Mouse (Mus musculus) testis, postnatal 10 days (tissue): Measurements from ENCODE around the gene Exog.
A peak's percentile ranks its signal among the peaks of the same experiment; 100 is the strongest.

ENCODE experiments used
- DNase-seq: peaks from one replicate; pipeline ENCODE4 v3.0.0; 2021; ENCODE audit warnings: low spot score

Exog gene

GRCm38 (mm10) chr9:119460410-119460809, 15.7 kb downstream of the Exog start:
- peak; percentile 76 for DNase-seq

DNA sequence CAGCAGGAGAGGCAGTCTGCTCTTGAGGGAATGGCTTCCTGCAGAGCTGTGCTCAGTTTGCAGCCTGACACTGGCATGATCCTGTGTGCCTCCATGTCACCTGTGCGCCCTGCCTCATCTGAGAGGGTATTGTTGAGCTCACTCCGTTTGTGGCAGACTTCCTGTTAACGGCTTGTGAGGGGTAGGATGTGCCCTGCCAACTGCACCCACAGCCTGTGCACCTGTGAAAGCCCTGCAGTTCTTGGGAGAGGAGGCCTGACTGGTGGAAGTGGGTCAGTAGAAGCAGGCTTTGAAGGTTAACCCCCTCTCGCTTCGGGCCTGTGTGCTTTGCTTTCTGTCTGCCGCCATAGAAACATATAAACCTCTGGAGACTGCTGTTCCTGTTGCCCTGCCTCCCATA, 20.3 kb downstream of the Exog start:
- no peak for DNase-seq

DNA sequence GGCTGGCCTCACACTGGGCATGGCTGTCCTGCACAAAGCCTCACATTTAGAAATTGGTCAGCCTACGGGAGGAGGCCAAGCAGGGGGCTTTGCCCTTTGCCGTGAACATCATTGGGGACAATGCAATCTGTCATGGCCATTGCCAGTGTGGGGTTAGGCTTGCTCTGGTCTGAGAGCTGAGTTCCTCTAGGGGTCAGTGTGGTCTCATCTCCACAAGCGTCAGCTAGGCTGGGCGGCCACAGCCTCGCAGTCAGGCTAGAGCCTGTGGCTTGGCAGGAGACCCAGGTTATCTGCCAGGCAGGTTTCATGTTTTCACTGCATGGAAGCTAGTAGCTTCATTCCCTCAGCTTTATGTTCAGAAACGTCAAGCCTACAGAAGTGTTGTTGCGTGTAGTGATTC, 20.9 kb downstream of the Exog start:
- no peak for DNase-seq

DNA sequence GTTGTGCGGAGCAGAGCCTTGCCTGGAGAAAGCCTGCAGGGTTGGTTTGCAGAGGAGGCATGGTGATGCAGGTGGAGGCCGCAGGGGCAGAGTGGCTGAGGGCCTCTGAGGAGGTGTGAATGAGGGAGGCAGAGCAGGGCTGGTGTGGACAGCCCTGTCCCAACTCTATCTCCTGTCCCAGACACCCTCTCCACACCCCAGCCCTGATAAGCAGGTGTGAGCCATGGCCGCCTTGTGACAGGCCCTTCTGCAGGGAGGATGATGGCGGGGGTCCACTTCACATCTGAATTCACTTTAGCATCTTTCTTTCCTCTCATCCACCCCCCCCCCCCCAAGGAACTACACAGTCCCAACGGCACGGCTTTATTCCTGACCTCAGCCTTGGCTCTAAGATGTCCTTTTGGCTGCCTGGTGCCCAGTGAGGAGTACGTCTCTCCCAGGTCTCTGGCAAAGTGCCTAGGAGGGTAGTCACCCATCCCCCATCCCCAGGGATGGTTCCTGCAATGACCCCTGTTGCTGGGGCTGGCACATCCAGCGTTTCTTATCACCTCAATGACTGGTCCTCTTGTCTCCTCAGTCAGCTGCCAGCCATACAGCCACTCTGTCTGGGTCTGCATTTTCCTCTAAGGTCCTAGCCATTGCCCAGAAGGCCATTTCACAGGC, 25.1 kb downstream of the Exog start:
- no peak for DNase-seq

GRCm38 (mm10) chr9:119472412-119472918, 27.7 kb downstream of the Exog start:
- no peak for DNase-seq

- DNase-seq = no peak
Measured at GRCm38 (mm10) chr9:119473011-119473410, 28.3 kb downstream of the Exog start.

DNA sequence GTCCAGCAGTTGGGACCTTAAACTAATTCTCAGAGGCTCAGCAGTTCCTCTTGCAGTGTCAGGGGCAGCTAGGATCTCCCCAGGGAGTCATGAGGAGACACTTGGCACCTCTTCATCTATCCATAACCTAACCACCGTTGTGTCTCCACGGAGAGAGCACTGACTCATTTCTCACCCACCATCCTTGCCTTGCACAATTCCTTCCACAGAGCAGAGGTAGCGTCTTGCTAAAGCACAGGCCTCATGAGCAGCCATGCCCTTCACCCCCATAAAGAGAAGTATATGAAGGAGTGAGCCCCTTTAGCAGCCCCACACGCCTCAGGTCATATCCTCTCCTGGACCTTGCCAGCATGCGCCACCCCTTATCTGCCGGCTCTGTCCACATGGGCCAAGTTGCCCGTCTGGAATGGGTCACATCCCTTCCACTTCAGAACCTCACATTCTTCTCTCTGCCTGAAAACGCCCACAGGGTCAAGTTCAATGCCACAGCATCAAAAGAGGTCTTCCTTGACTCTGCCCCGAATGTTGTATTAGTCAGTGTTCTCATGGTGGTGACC, 28.9 kb downstream of the Exog start:
- DNase-seq = no peak

DNA sequence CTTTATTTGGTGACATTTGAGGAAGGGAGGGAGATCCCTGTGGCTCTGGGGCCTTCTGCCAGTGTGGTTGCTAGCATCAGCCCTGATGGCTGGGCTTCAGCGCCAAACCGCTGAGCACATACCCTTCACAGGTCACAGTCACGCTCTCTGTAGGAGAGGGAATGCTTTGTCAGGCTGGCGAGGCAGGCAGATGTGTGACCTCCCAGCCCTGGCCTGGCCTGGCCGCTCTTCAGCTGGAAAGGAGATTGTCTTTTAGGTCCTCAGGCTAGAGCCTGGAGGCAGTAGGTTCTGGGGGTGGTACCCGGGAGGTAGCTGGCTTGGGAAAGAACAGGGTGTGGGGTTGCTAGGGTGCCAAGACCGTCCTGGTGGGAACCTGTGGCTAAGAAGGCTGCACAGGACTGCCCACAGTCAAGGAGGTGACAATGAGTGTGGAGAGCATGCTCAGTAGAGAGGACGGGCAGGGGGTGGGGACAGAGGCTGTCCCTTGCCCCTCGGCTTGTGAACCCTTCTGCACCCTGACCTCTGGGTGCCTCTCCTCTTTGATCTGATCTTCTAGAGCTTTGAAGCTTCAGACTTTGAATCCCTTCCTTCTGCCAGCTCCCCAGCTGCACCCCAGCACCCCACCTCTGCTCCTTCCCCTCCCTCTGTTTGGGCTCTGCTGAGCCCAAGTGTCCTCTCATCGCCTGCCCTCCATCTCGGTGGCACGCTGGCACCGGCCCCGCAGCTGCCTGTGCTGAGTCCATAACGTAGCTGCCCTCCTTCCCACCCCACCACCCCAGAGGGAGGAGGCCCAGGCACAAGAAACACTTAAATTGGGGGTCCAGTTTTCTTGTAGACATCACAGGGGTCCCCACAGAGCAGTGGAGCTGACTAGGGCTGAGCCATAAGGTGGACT, 30.2 kb downstream of the Exog start:
- DNase-seq = no peak

- DNase-seq = no peak
Measured at GRCm38 (mm10) chr9:119477754-119478153, 33.0 kb downstream of the Exog start.

DNA sequence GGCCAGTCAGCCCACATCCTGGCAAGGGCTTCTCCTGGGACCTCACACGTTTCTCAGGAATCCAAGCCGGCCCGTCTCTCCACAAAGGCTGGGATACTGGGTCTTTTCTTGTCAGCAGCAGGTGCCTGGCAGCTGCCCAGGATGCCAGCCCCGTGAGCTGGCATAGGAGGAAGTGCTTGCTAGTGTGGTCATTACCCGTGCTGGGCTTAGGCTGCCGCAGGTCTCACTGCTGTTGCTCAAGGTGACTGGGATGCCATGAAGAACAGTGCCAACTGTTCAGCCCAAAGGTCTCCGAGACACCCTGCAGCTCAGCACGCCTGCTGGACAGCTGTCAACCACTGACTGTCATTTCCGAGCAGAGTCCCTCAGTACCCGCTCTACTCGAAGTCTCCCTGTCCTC, 33.6 kb downstream of the Exog start:
- no peak for DNase-seq

DNA sequence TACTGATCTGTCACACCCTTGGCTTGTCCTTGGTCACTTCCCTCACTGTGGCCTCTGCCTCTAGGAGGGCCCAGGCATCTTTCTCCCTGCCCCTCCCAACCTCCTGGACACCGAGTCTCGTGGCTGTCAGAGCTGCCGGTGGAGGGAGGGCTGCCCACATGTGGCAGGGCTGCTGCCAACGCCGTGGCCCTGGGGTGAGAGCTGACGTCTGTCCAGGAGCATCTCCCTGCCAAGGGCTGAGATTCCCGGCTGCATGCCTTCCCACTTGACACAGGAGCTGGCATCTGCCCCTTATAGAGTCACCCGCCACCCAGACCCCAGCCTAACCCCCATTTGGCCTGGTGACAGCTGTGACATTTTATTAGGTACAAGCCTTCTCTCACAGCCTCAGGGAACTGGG, 34.6 kb downstream of the Exog start:
- DNase-seq = no peak

- DNase-seq = no peak
Measured at GRCm38 (mm10) chr9:119481612-119482011, 36.9 kb downstream of the Exog start.

GRCm38 (mm10) chr9:119483554-119484353, 39.0 kb downstream of the Exog start:
- no peak for DNase-seq

DNA sequence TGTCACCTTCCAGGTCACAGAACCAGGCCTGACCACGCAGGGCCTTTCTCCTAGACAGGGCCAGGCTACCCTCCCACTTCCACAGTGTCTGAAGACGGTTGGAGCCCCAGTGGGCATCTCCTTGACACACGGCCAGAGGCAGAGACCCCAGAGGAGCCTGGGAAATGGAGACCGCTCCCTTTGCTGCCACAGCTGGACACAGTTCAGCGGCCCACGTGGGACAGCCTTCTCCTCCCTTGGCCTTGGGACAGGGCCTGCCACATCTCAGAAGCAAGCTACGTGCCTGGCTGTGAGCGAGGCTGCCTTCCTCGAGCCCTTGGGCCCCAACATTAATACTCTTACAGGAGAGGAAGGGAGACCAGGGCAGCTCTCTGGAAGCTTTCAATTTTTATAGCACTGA, 39.7 kb downstream of the Exog start:
- DNase-seq = no peak

GRCm38 (mm10) chr9:119484868-119485267, 40.1 kb downstream of the Exog start:
- no peak for DNase-seq

- no peak for DNase-seq
Measured at GRCm38 (mm10) chr9:119496354-119496753, 51.6 kb downstream of the Exog start.

DNA sequence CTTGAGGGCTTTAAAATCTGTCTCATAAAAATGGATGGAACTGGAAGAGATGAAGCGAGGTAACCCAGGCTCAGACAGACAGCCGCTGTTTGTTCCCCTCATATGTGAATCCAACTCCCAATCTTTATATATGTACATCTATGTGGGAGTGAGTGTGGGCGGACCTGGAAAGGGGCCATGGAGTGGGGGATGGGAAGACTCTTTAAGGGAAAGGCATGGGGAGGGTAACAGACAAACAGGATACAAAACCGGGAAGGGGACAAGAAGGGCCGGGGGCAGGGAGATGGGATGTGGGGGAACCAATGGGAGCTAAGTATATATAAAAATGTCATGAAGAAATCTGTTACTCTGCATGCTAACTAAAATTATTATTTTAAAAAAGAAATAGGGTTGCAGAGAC, 52.2 kb downstream of the Exog start:
- no peak for DNase-seq

DNA sequence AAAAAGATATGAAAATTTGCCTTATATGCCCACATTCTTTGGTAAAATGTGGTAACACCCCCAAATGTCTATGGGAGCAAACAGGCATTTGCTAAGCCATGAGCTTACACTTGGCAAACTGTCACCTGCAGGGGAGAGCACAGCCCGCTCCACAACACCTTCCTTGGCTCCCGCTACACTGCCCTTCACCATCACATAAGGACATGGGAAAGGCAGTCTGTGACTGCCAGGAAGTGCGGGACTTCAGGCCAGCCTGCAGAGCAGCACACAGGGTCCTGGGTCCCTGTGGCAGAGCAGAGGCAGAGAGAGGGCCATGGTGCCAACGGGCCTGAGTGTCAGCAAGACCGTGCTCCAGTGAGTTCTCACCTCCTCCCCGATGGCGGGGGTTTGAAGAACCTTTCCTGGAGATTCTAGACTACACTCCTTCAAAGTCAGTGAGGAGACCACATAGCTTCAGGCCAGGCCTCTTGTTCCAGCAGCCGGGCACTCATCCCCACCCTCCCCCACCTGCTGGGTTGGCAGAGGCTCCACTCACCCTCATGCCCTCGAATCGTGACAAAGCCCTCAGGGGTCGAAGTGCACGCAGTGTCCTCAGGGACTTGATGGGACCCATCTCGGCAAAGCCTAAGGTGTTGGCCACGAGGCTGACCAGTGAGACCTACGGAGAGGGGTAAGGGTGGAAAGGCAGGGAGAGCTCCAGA, 53.0 kb downstream of the Exog start:
- DNase-seq = no peak

DNA sequence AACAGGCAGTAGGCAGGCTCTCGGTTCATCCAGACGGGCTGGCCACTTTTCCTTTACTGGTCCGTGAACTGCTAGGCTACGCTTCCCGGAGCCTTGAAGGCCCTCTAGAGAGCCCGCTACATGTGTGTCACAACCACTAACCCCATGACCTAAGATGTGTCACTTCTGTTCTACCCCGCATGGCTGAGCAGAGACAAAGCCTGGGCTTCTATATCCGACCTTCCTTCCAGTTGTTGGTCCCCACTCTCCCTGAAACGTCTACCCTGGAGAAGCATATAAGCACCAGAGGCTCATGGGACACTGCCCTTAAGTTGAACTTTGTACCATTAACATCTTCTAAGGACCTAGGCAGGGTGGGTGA, 53.5 kb downstream of the Exog start:
- DNase-seq = no peak

DNA sequence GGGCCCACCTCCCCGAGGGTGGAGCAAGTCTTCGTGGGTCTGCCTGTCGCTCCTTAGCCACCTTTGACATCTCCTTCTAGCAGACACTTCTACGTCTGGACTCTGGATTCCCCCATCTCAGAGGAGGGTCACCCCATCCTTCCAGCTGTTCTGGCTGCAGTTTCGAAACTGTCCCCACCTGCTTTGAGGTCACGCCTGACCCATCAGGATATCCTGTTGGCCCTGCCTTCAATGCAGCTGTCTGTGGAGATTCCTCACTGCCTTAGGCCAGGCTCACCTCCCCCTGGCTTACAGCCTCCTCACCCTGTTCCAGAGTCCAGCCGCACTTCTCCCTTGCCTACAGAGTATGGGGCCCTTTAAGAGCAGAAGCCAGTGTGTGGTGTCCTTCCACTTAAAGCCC, 54.1 kb downstream of the Exog start:
- DNase-seq = no peak

DNA sequence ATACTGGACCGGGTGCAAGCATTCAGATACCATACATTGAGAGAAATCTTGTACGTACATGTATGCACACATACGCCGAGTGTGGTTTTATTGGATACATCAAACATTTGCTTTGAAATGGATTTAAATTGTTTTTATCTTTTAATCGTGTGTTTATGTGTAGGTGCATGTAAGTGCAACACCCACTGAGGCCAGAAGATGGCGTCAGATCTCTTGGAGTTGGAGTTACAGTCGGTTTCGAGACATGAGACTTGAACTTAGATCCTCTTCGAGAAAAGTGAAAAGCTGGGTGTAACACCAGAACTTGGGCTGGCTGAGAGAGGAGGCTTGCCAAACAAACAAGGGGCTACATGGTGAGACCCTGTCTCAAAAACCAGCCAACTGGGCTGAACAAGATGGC, 58.9 kb downstream of the Exog start:
- DNase-seq = no peak
